Mouse (Mus musculus): ENCODE results near the gene Gm2431.

Gm2431 gene

GRCm38 (mm10) chr7:142211559-142211958 is 46.6 kb downstream of the Gm2431 start, which contains the start of gene Gm7579:
Gene Gm7579, plus strand, starts transcription at chr7:142211859.
- no peak for DNase-seq (ENCODE audit: low spot score in 2 of 2)

Measured in spleen, postnatal 4 days (tissue).